Mouse (Mus musculus) left cerebral cortex, postnatal 4 days (tissue): ENCODE measurements around the gene 4930438A08Rik. TPM values are rescaled to one million over a fixed set of nuclear protein-coding genes. Genes with fewer than 3 reads are reported as not detected.
"Not testable (repeated sequence)": the region's sequence is repeated elsewhere in the genome, so short reads cannot be mapped to it uniquely, and the experiment has no call there.

Source experiments
- DNase-seq: peaks from one replicate; pipeline ENCODE4 v3.0.0-alpha.2; 2022
- intact Hi-C: fragments of 180-260 bp; cut with DNase I; formaldehyde crosslinking; loops from one replicate; pipeline ENCODE4 v1.15.1; 2025
- total RNA-seq, 2 experiments: library from RNA; stranded (reverse); gene quantifications; 2 replicates each; pipeline ENCODE4 v1.2.3; 2021

The 4930438A08Rik gene
- total RNA-seq: not detected

- DNase-seq: no peak
- intact Hi-C loops: no loop called here
Observed at GRCm38 (mm10) chr11:58274572-58274971, at the start of gene 4930438A08Rik. TSS of gene 4930438A08Rik (plus strand) at chr11:58274799.

- intact Hi-C loops: loop anchor here (5.0 kb wide), 1 partner anchor 48 kb away; no protein-coding TSS in a partner anchor
Observed at GRCm38 (mm10) chr11:58224872-58225271, 49.7 kb upstream of the 4930438A08Rik start.

GRCm38 (mm10) chr11:58225655-58226054 lies 48.9 kb upstream of the 4930438A08Rik start:
- peak; percentile 55 for DNase-seq
- intact Hi-C loops: no loop called here

More at GRCm38 (mm10) chr11:58224872-58225271, 49.7 kb upstream of the 4930438A08Rik start:
- DNase-seq: not testable (repeated sequence)

GRCm38 (mm10) chr11:58226425-58226824 lies 48.2 kb upstream of the 4930438A08Rik start:
- intact Hi-C loops: no loop called here
- no peak for DNase-seq

GRCm38 (mm10) chr11:58228021-58228420 lies 46.6 kb upstream of the 4930438A08Rik start:
- intact Hi-C loops, DNase-seq: not testable (repeated sequence)

GRCm38 (mm10) chr11:58230396-58230910 lies 44.1 kb upstream of the 4930438A08Rik start:
- no peak for DNase-seq
- intact Hi-C loops: no loop called here

- intact Hi-C loops: no loop called here
- DNase-seq: no peak
Observed at GRCm38 (mm10) chr11:58231156-58231555, 43.4 kb upstream of the 4930438A08Rik start.

GRCm38 (mm10) chr11:58234551-58234950 lies 40.0 kb upstream of the 4930438A08Rik start:
- DNase-seq, intact Hi-C loops: not testable (repeated sequence)

GRCm38 (mm10) chr11:58235152-58235551 lies 39.4 kb upstream of the 4930438A08Rik start:
- DNase-seq: no peak
- intact Hi-C loops: no loop called here

GRCm38 (mm10) chr11:58238840-58239791 lies 35.5 kb upstream of the 4930438A08Rik start:
- intact Hi-C loops: no loop called here
- DNase-seq: peak; percentile 54

GRCm38 (mm10) chr11:58247294-58247693 lies 27.3 kb upstream of the 4930438A08Rik start:
- intact Hi-C loops: no loop called here
- peak; percentile 34 for DNase-seq

- intact Hi-C loops: no loop called here
- no peak for DNase-seq
Observed at GRCm38 (mm10) chr11:58249203-58249981, 25.2 kb upstream of the 4930438A08Rik start.

- DNase-seq: no peak
- intact Hi-C loops: no loop called here
Observed at GRCm38 (mm10) chr11:58250550-58250949, 24.0 kb upstream of the 4930438A08Rik start.

- DNase-seq: no peak
- intact Hi-C loops: no loop called here
Observed at GRCm38 (mm10) chr11:58254411-58254810, 20.2 kb upstream of the 4930438A08Rik start.

GRCm38 (mm10) chr11:58257816-58258215 lies 16.8 kb upstream of the 4930438A08Rik start:
- no peak for DNase-seq
- intact Hi-C loops: no loop called here

- intact Hi-C loops: no loop called here
- DNase-seq: no peak
Observed at GRCm38 (mm10) chr11:58260156-58260555, 14.4 kb upstream of the 4930438A08Rik start.

- intact Hi-C loops: no loop called here
- DNase-seq: no peak
Observed at GRCm38 (mm10) chr11:58261826-58262225, 12.8 kb upstream of the 4930438A08Rik start.

- intact Hi-C loops: no loop called here
Observed at GRCm38 (mm10) chr11:58262336-58262735, 12.3 kb upstream of the 4930438A08Rik start.

GRCm38 (mm10) chr11:58263516-58263915 lies 11.1 kb upstream of the 4930438A08Rik start:
- no peak for DNase-seq
- intact Hi-C loops: no loop called here

More at GRCm38 (mm10) chr11:58262336-58262735, 12.3 kb upstream of the 4930438A08Rik start:
- no peak for DNase-seq

- intact Hi-C loops: no loop called here
- DNase-seq: no peak
Observed at GRCm38 (mm10) chr11:58264546-58264945, 10.1 kb upstream of the 4930438A08Rik start.

- intact Hi-C loops: no loop called here
Observed at GRCm38 (mm10) chr11:58268285-58268684, 6.3 kb upstream of the 4930438A08Rik start.

More at GRCm38 (mm10) chr11:58268285-58268684, 6.3 kb upstream of the 4930438A08Rik start:
- no peak for DNase-seq
